Mouse (Mus musculus) layer of hippocampus, postnatal 36 days (tissue): ENCODE measurements around the gene Gtf2ird1. TPM values are rescaled to one million over a fixed set of nuclear protein-coding genes. Genes with fewer than 3 reads are reported as not detected.
A peak's percentile ranks its signal among the peaks of the same experiment; 100 is the strongest.
"Not testable (repeated sequence)": the region's sequence is repeated elsewhere in the genome, so short reads cannot be mapped to it uniquely, and the experiment has no call there.

ENCODE experiments used
- DNase-seq, 2 experiments: peaks; one replicate each; pipeline ENCODE4 v3.0.0; 2022
- total RNA-seq, 2 experiments: library from RNA; stranded (reverse); gene quantifications; 2 replicates each; pipeline ENCODE4 v1.2.3; 2021

Gene Gtf2ird1
- total RNA-seq, 2 experiments from 2014 or later, result 28.4 to 31.3 TPM

DNA sequence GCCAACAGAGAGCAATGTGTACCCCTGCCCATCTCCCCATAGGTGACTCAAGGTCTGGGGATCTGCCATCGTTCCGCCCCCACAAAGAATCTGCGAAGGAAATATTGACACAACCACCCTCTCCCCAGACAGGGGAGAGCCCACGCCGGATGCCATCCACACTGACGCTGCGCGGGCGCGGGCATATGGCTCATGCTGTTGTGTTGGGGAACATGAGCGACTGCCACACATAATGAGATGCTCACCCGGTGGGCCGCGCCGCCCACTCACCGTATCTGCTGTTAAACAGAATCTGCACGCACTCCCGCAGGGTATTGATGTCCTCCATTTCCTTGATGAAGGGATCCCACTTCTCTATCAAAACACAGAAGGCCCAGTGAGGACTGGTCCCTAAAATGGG, 54.7 kb downstream of the Gtf2ird1 start:
- DNase-seq, result peak; percentile 78 to 83

DNA sequence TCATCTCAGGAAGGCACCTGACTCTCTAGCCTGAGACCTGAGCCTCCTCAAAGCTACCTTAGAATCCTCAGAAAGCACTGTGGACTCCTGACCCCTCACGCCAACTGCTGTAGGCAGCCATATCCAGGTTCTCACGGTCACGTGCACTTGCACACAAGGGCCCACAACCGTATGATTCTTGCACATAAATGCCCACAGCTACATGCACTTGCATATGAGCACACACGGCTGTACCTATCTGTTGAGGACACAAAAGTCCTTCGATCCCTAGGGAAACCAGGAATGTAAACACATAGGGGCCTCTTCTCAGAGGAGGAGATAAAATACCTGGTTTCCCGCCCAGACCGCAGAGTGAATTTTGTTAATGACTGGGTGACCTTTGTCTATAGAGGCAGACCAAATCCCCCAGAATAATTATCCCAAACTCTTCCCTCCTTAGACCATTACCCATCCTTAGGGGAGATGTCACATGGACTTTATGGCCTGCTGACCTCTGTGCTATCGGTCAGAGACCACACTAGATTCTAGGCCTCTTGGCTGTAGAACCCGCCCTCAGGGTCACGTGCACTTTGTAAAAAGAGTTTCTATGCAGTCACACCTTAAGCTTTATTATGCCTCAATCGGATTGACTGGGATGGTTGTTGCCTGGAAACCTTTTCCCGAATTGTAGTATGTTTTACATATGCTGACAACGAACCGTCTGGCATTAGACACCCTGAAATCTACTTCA, 58.9 kb downstream of the Gtf2ird1 start:
- DNase-seq, result no peak

DNA sequence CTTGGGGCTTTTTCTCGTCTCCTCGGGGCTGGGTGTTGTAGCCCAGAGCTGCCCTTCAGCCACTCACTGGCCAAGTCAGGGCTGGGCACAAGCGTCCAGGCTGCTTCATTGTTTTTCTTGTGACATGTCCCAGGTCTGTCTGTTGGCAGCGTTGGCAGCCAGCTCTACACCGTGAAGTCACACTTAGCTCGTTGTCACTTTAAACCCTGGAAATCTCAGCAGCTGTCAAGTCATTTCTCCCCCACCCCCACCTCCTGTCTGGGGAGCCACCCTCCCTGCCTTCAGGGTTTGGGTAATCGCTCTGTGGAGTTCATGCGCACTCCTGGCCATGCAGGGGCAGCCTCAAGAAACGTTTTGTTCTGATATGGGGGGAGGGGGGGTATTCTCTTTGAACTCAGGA, 60.0 kb downstream of the Gtf2ird1 start:
- DNase-seq, result no peak

DNA sequence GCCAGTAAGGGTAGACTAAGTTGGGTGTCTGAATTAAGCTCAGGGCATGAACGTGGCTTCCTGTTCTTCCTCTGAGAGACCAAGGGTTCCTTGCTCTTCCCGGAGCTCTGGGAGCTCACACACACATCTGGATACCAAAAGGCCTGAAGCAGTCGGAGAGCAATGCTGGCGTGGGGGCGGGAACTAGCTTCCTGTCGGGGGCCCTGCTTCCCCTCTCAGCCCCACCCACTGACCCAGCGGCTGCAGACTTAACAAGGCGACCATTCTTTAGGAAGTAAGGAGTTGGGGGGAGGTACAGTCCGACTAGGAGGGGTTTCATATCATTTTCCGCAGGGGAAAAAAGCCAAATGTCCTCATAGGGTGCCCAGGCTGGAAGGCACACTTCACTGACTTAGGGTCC, 61.9 kb downstream of the Gtf2ird1 start:
- DNase-seq, result no peak

- DNase-seq, result no peak
These were observed 62.9 kb downstream of the Gtf2ird1 start for GRCm38 (mm10) chr5:134393624-134394023.

GRCm38 (mm10) chr5:134385106-134385505, 71.4 kb downstream of the Gtf2ird1 start:
- peak; percentile 19 to 38 for DNase-seq

DNA sequence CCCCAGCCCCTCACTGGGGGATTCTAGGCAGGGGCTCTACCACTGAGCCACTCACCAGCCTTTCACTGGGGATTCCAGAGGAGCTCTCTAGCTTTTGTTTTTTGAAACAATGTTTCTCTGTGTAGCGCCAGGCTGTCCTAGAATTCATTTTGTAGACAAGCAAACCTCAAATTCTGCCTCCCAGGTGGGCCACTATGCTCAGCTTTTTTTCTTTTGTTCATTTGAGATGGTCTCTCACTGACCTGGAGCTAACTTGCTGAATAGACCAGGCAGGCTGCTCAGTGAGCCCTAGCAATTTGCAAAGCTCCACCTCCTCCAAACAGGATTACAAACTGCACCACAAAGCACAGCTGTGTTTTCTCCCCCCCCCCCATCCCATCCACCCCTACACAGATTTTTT, 81.3 kb downstream of the Gtf2ird1 start:
- no peak for DNase-seq

DNA sequence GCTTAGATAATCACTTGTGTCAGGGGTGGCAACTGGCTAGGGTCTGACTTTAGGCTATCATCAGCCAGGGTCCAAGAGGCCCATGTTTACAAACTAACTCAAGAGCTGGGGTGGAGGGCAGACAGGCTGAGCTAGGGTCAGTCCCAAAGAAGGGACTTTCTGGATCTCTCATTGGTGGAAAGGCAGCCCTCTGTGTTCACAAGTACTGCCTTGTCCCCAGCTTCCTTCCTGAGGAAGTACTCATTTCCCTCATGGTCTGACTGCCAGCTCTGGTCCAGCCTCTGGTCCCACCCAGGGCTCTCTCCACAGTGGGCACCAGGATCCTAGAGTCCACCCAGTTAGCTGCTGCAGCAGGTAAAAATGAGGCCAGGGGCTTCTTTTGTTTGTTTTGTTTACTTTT, 82.0 kb downstream of the Gtf2ird1 start:
- no peak for DNase-seq

- DNase-seq, result peak; percentile 30 to 35
These were observed 82.5 kb downstream of the Gtf2ird1 start for GRCm38 (mm10) chr5:134373912-134374488.

DNA sequence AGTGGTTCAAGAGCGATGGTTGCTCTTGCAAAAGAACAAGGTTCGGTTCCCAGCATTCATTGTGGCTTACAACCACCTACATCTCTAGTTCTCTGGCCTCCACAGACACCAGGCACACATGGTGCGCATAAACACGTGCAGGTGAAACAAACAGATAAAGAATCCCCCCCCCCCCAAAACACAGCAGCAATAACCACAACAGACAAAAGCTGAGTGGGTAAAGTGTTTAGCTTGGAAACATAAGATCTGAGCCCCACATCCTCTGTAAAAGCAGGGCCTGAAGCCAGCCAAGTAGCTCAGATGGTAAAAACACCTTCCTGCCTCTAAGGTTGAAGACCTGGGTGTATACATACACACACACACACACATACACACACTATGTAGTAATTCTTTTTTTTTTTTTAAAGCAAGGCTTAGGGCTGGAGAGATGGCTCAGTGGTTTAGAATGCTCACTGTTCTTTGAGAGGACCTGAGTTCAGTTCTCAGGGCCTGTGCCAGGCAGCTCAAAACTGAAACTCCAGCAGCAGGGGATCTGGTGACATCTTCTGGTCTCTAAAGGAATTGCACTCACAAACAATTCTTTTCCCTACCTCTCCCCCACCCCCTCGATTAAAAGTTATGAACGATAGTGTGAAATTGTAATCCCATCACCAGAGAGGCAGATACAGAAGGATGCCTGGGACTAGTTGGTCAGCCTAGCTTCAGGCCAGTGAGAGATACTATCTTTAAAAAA, 83.4 kb downstream of the Gtf2ird1 start:
- DNase-seq, result no peak

DNA sequence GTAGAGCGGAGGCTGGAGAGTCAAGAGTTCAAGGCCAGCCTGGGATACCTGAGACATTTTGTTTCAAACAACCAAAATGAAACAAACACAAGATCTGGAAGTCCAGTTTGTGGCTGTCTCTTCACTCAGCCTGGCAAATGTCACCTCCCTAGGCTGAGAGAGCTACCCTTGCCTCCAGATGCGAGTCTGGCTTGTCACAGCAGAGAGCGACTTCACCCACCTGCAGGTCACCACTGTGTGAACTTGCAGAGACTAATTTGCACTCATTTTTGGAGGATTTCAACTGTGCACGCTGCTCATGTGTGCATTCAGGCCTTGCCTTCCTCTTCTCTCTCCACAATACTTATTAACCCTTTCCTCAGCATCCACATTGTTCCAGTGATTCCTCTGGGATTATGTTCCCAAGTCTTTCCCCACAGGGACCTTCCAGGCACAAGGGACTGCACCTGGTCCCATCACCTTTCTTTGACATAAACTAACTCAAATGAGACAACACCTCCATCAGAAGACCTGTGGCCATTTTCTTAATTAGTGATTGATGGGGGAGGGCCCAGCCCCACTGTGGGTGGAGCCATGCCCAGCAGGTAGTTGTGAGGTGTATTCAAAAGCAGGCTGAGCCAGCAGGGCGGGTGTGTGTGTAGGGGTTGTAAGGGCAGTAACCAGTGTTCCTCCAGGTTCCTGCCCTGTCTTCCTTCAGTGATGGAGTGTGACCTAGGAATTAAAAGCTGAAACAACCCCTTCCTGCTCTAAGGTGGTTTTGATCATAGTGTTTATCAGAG, 84.8 kb downstream of the Gtf2ird1 start:
- no peak for DNase-seq

GRCm38 (mm10) chr5:134370831-134371230, 85.7 kb downstream of the Gtf2ird1 start:
- DNase-seq, result no peak

GRCm38 (mm10) chr5:134359101-134359500, 97.4 kb downstream of the Gtf2ird1 start:
- DNase-seq, result no peak

DNA sequence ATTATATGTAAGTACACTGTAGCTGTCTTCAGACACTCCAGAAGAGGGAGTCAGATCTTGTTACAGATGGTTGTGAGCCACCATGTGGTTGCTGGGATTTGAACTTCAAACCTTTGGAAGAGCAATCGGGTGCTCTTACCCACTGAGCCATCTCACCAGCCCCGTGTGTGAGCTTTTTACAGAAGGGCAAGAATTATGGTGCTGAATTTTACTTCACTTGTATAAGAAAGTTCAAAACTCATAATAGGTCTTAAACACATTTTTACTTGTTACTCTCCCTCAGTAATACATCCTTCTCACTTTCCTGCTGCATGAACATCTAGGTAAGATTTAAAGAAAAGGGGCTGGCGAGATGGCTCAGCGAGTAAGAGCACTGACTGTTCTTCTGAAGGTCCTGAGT, 101.1 kb downstream of the Gtf2ird1 start:
- DNase-seq, result not testable (repeated sequence)

DNA sequence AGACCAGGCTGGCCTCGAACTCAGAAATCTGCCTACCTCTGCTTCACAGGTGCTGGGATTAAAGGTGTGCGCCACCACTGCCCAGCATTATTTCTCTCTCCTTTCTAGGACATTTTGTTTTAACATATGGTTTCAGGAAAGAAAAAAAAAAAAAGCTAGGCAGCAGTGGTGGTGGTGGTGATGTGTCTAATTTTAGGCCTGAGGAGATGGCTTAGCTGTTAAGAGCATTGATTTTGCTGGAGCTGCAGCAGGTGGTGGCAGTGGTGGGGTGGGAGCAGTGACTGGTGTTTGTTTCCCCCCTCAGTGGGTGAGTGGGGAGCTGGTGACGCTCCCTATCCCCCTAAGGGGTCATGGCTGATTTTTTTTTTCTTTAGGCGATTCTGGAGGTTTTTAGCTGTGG, 103.4 kb downstream of the Gtf2ird1 start:
- DNase-seq, result no peak

GRCm38 (mm10) chr5:134352527-134353001, 104.0 kb downstream of the Gtf2ird1 start:
- DNase-seq, result no peak

GRCm38 (mm10) chr5:134350660-134351059, 105.9 kb downstream of the Gtf2ird1 start:
- peak in 1 of 2 experiments; percentile 25 for DNase-seq

DNA sequence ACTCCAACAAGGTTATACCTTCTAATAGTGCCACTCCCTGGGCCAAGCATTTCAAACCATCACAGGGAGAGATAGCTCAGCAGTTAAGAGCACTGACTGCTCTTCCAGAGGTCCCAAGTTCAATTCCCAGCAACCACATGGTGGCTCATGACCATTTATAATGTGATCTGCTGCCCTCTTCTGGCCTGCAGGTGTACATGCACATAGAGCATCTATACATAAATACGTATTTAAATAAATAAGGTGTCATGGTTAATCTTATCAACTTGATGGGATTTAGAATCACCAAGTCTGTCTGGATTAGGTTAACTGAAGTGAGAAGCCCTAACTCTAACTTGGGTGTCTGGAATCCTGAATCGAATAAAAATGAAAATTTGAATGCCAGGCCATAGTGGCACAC, 109.5 kb downstream of the Gtf2ird1 start:
- no peak for DNase-seq

- no peak for DNase-seq
These were observed 111.1 kb downstream of the Gtf2ird1 start for GRCm38 (mm10) chr5:134345449-134345848.

GRCm38 (mm10) chr5:134344076-134344475, 112.4 kb downstream of the Gtf2ird1 start:
- no peak for DNase-seq

GRCm38 (mm10) chr5:134343530-134343929, 113.0 kb downstream of the Gtf2ird1 start:
- DNase-seq, result not testable (repeated sequence)

GRCm38 (mm10) chr5:134342503-134343205, 113.9 kb downstream of the Gtf2ird1 start:
- no peak for DNase-seq
